Mouse (Mus musculus) kidney, postnatal 0 days (tissue): ENCODE data around the gene Chrna3. TPM values are rescaled to one million over a fixed set of nuclear protein-coding genes. Genes with fewer than 3 reads are reported as not detected.

ENCODE experiments used
- ATAC-seq: fragments of 200-750 bp; cut with Nextera tagmentation; replicated peaks from 2 replicates; pipeline ENCODE4 v1.8.0; 2017; ENCODE audit warnings: low read depth, moderate number of reproducible peaks, moderate TSS enrichment, moderate library complexity; ENCODE audit not compliant: low FRiP score
- DNase-seq: peaks from one replicate; pipeline ENCODE4 v3.0.0-alpha.2; 2016; ENCODE audit warnings: low spot score
- H3K27ac ChIP-seq: fragments of 300-500 bp; sonication (generic); 2 replicates; pipeline ENCODE4 v1.5.1; 2014; ENCODE audit warnings: mild to moderate bottlenecking
- H3K27me3 ChIP-seq: fragments of 300-500 bp; sonication (generic); 2 replicates; pipeline ENCODE4 v1.6.1; 2014; ENCODE audit warnings: low read length, mixed read lengths; ENCODE audit not compliant: insufficient read depth
- H3K36me3 ChIP-seq: fragments of 300-500 bp; sonication (generic); 2 replicates; pipeline ENCODE4 v1.6.1; 2014; ENCODE audit warnings: low read length, mixed read lengths; ENCODE audit not compliant: insufficient read depth
- H3K4me1 ChIP-seq: fragments of 300-500 bp; sonication (generic); replicated peaks from 2 replicates; pipeline ENCODE4 v1.6.1; 2014; ENCODE audit warnings: antibody characterized with exemption, low read length, mixed read lengths; ENCODE audit not compliant: insufficient read depth
- H3K4me2 ChIP-seq: fragments of 300-500 bp; sonication (generic); 2 replicates; pipeline ENCODE4 v1.6.1; 2014; ENCODE audit warnings: mild to moderate bottlenecking, low read length, moderate library complexity, mixed read lengths
- H3K4me3 ChIP-seq: fragments of 300-500 bp; sonication (generic); replicated peaks from 2 replicates; pipeline ENCODE4 v1.5.1; 2014; ENCODE audit warnings: low read depth, low read length
- H3K9ac ChIP-seq: fragments of 300-500 bp; sonication (generic); 2 replicates; pipeline ENCODE4 v1.6.1; 2014; ENCODE audit warnings: low read depth, low read length
- H3K9me3 ChIP-seq: fragments of 300-500 bp; sonication (generic); replicated peaks from 2 replicates; pipeline ENCODE4 v1.6.1; 2016; ENCODE audit warnings: low read length, inconsistent platforms, mixed read lengths
- CTCF ChIP-seq: IDR thresholded peaks from 2 replicates; pipeline ENCODE4 v1.5.1; 2016; ENCODE audit warnings: antibody characterized with exemption, low read depth, mild to moderate bottlenecking, moderate library complexity
- WGBS: fragments of 180-500 bp; shearing (Covaris S2); extraction: QIAGEN DNeasy Blood & Tissue Kit; methylation state at CpG from one replicate; pipeline ENCODE4 v1.1.7; 2014; 5-methylcytosine and 5-hydroxymethylcytosine counted together
- polyA plus RNA-seq: library from polyadenylated mRNA; unstranded; fragments of >200 nt; fragmentation: Nextera tagmentation; extraction: Ambion mirVana; gene quantifications from 2 replicates; pipeline ENCODE4 v1.2.1, GENCODE M21; 2015

The Chrna3 gene
- polyA plus RNA-seq, 1 experiment from 2014 or later = 0.22 TPM

GRCm38 (mm10) chr9:55010588-55011350, 15.6 kb downstream of the Chrna3 start:
- DNase-seq (peak; percentile 3), ATAC-seq (no peak)
- Histone ChIP-seq H3K4me3 (no peak overlapping the region), H3K27ac (no peak overlapping the region), H3K36me3 (no peaks in the 10 kb centered on the region), H3K4me1 (no peaks in the 10 kb centered on the region), H3K27me3 (no peaks in the 10 kb centered on the region), H3K9me3 (no peaks in the 10 kb centered on the region), H3K9ac (no peak overlapping the region), H3K4me2 (no peak overlapping the region)
- peak; percentile 20; the same call in 1 of the 2 replicates for TF ChIP-seq CTCF
- 35% methylated on average over 6 of the region's 6 CpGs for WGBS

GRCm38 (mm10) chr9:55009692-55010091, 16.7 kb downstream of the Chrna3 start:
- Histone ChIP-seq H3K9ac (no peak overlapping the region), H3K27ac (no peak overlapping the region), H3K4me2 (no peak overlapping the region), H3K4me1 (no peaks in the 10 kb centered on the region), H3K9me3 (no peaks in the 10 kb centered on the region), H3K27me3 (no peaks in the 10 kb centered on the region), H3K36me3 (no peaks in the 10 kb centered on the region), H3K4me3 (no peak overlapping the region)
- WGBS = 74% methylated on average over 2 of the region's 2 CpGs
- ATAC-seq (no peak), DNase-seq (no peak)
- TF ChIP-seq CTCF = no peak

GRCm38 (mm10) chr9:55003609-55004008, 22.8 kb downstream of the Chrna3 start:
- no peak for TF ChIP-seq CTCF
- Histone ChIP-seq H3K36me3 (no peaks in the 10 kb centered on the region), H3K9me3 (no peaks in the 10 kb centered on the region), H3K4me1 (no peaks in the 10 kb centered on the region), H3K27ac (no peak overlapping the region), H3K4me2 (no peak overlapping the region), H3K4me3 (no peak overlapping the region), H3K9ac (no peak overlapping the region), H3K27me3 (no peaks in the 10 kb centered on the region)
- WGBS = 83% methylated on average over 4 of the region's 4 CpGs
- ATAC-seq = no peak
- no peak for DNase-seq

- no peak overlapping the region for H3K4me2 ChIP-seq
- H3K9ac ChIP-seq = no peak overlapping the region
- no peaks in the 10 kb centered on the region for H3K27me3 ChIP-seq
- no peak for ATAC-seq
- no peaks in the 10 kb centered on the region for H3K9me3 ChIP-seq
- no peak for TF ChIP-seq CTCF
- no peak for DNase-seq
- no peaks in the 10 kb centered on the region for H3K36me3 ChIP-seq
- no peaks in the 10 kb centered on the region for H3K4me1 ChIP-seq
- H3K4me3 ChIP-seq = no peak overlapping the region
- no peak overlapping the region for H3K27ac ChIP-seq
- WGBS = 82% methylated on average over 3 of the region's 3 CpGs
Measured at GRCm38 (mm10) chr9:54995645-54996044, 30.7 kb downstream of the Chrna3 start.

GRCm38 (mm10) chr9:54994381-54994780, 32.0 kb downstream of the Chrna3 start:
- no peak for TF ChIP-seq CTCF
- no peak overlapping the region for H3K27ac ChIP-seq
- H3K36me3 ChIP-seq = no peaks in the 10 kb centered on the region
- 46% methylated on average over 3 of the region's 3 CpGs for WGBS
- H3K4me3 ChIP-seq = no peak overlapping the region
- ATAC-seq (no peak), DNase-seq (no peak)
- no peak overlapping the region for H3K9ac ChIP-seq
- H3K9me3 ChIP-seq = no peaks in the 10 kb centered on the region
- no peak overlapping the region for H3K4me2 ChIP-seq
- H3K4me1 ChIP-seq = no peaks in the 10 kb centered on the region
- no peaks in the 10 kb centered on the region for H3K27me3 ChIP-seq

GRCm38 (mm10) chr9:54990362-54990761, 36.0 kb downstream of the Chrna3 start:
- Histone ChIP-seq H3K27me3 (no peaks in the 10 kb centered on the region), H3K36me3 (no peaks in the 10 kb centered on the region), H3K4me3 (no peak overlapping the region), H3K4me1 (no peaks in the 10 kb centered on the region), H3K27ac (no peak overlapping the region), H3K4me2 (no peak overlapping the region), H3K9ac (no peak overlapping the region), H3K9me3 (no peaks in the 10 kb centered on the region)
- DNase-seq (no peak), ATAC-seq (no peak)
- TF ChIP-seq CTCF = no peak
- WGBS = 81% methylated on average over 3 of the region's 3 CpGs
